Mouse (Mus musculus): Measurements from ENCODE around the gene Cep135.

The Cep135 gene

GRCm38 (mm10) chr5:76683455-76683854 lies 95.0 kb downstream of the Cep135 start:
- no peak for DNase-seq (ENCODE audit: low read depth, low spot score)

DNA sequence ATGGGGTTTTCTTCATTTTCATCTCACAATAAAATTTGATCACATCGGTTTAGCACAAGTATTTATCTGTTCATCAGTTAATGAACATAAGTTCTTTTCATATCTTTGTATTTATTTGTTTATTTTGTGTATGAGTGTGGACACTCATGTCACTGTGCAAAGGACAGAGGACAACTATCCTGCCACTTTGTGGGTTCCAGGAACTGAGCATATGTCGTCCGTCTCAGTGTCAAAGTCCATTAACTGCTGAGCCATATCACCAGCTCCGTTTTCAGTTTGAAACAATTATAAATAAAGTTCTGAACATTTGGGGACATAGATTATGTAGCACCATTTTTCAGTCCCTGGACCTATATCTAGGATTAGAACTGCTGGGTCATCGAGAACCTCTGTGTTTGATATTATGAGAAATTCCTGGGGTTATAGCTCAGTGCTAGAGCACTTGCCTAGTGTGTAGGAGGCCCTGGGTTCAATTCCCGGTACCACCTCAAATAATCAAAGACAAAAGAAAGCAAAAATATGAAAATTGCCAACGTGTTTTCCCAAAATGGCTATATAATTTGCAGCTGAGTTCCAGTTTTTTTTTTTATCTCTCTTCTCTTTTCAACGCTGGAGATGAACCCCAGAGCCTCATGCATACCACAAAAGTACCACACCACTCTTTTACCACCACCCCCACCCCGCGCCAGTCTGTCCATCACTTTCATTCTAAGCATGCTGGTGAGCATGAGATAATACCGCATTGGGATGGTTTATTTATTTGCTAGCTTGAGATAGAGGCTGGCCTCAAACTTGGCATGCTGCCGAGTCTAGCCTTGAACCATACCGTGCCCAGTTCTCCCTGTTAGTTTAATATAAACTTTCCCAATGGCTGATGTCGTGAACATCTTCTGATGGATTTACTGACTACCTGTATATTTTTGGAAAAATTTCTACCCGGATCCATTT lies 96.4 kb downstream of the Cep135 start:
- DNase-seq (ENCODE audit: low read depth, low spot score): no peak

GRCm38 (mm10) chr5:76687961-76688600 lies 99.6 kb downstream of the Cep135 start:
- no peak for DNase-seq (ENCODE audit: low read depth, low spot score)

- DNase-seq (ENCODE audit: low read depth, low spot score): no peak
These were observed 100.1 kb downstream of the Cep135 start for GRCm38 (mm10) chr5:76688643-76689042.

DNA sequence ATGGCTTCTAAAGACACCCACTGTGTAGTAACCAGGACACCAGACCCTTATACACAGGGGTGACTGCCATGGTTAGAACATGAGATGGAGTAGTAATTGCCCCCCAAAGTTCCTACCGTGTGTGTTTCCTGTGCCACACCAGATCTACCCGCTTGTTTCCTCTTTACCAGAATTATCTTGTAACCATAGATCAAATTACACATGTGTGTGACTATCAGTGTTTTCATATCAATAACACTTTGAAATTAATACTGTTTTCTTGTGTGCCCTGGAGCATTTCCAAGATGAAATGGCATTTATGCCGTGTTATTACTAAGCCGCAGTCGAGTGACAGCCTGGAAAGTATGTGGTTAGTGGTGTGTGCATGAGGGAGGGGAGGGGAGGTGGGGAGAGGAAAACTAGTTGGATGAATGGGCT lies 101.7 kb downstream of the Cep135 start:
- DNase-seq (ENCODE audit: low read depth, low spot score): no peak

- no peak for DNase-seq (ENCODE audit: low read depth, low spot score)
These were observed 102.8 kb downstream of the Cep135 start for GRCm38 (mm10) chr5:76691251-76691650.

DNA sequence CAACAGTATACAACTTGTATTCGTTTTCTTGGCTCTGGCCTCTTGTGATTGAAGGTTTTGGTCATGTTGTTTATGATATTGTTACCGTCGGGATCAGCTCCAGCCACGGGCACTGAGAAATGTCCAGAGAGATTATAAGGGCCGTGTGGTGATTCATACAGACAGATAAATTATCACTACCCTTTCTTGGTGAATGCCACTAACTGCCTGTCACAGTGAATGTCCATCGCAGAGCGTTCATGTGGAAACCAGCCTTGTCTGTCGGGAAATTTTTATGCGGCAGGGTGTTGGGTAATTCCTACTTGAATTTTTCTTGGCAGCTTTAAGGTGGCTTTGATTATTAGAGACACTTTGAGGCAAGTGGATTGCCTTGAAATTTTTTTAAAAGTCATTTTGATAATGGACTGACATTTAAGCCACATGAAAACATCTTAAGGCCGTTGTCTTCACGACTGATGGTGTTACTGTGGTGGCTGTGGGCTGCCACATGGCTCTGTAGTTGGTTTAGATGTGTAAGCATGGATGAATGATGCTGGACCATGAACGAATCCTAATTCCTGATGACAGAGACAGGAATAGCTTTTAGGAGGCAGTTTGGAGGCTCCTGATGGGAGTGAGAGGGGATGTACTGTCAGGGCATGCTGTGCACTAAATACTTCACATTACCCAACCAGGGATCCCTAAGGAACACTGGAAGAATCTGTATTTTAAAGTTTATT lies 103.4 kb downstream of the Cep135 start:
- no peak for DNase-seq (ENCODE audit: low read depth, low spot score)
